Mouse (Mus musculus): Measurements from ENCODE around the gene Txnrd2.

Txnrd2 gene

GRCm38 (mm10) chr16:18497865-18498515, 71.8 kb downstream of the Txnrd2 start:
- no peak for DNase-seq

- peak; percentile 90 to 95 for DNase-seq
These were observed 72.4 kb downstream of the Txnrd2 start, which contains the start of the genes Gnb1l and Rtl10 for GRCm38 (mm10) chr16:18498558-18498990. Gene Gnb1l (plus strand): TSS chr16:18498713. Gene Rtl10 (plus strand): TSS chr16:18498901.

- DNase-seq: no peak
These were observed 72.8 kb downstream of the Txnrd2 start for GRCm38 (mm10) chr16:18498996-18499395.

- no peak for DNase-seq
These were observed 75.3 kb downstream of the Txnrd2 start for GRCm38 (mm10) chr16:18501531-18501930.

GRCm38 (mm10) chr16:18503566-18504342, 77.6 kb downstream of the Txnrd2 start:
- no peak for DNase-seq

GRCm38 (mm10) chr16:18506524-18507199, 80.5 kb downstream of the Txnrd2 start:
- DNase-seq: no peak

GRCm38 (mm10) chr16:18507200-18507549, 81.0 kb downstream of the Txnrd2 start:
- DNase-seq: no peak

GRCm38 (mm10) chr16:18511741-18512140, 85.6 kb downstream of the Txnrd2 start:
- no peak for DNase-seq

GRCm38 (mm10) chr16:18513508-18513907, 87.3 kb downstream of the Txnrd2 start:
- no peak for DNase-seq

- no peak for DNase-seq
These were observed 91.9 kb downstream of the Txnrd2 start for GRCm38 (mm10) chr16:18518091-18518490.

- DNase-seq: no peak
These were observed 97.5 kb downstream of the Txnrd2 start for GRCm38 (mm10) chr16:18523563-18524245.

- DNase-seq: no peak
These were observed 102.5 kb downstream of the Txnrd2 start for GRCm38 (mm10) chr16:18528656-18529055.

All from spleen, adult 18-20 months (tissue).